Mouse (Mus musculus): ENCODE measurements at regions not wholly inside any gene's neighbourhood (a gene's known extent, or its start where the extent isn't known, plus 50 kb on each side); places are given as distances from the start of the nearest gene placed in this dataset.

GRCm38 (mm10) chr13:60123964-60124363 is 53.2 kb downstream of the Gas1 start:
- DNase-seq (ENCODE audit: extremely low spot score, low spot score), result peak; percentile 54

GRCm38 (mm10) chr13:60123174-60123587 is 54.0 kb downstream of the Gas1 start:
- no peak for DNase-seq (ENCODE audit: extremely low spot score, low spot score)

- DNase-seq (ENCODE audit: extremely low spot score, low spot score), result peak; percentile 54
Measured at GRCm38 (mm10) chr13:60122341-60123173, 54.6 kb downstream of the Gas1 start.

- DNase-seq (ENCODE audit: extremely low spot score, low spot score), result no peak
Measured at GRCm38 (mm10) chr13:60111465-60111864, 65.7 kb downstream of the Gas1 start.

- DNase-seq (ENCODE audit: extremely low spot score, low spot score), result peak; percentile 74
Measured at GRCm38 (mm10) chr13:60110079-60110846, 66.9 kb downstream of the Gas1 start.

- no peak for DNase-seq (ENCODE audit: extremely low spot score, low spot score)
Measured at GRCm38 (mm10) chr13:60105286-60105685, 71.9 kb downstream of the Gas1 start.

- no peak for DNase-seq (ENCODE audit: extremely low spot score, low spot score)
Measured at GRCm38 (mm10) chr13:60101651-60102050, 75.5 kb downstream of the Gas1 start.

GRCm38 (mm10) chr13:60100130-60101112 is 76.7 kb downstream of the Gas1 start:
- no peak for DNase-seq (ENCODE audit: extremely low spot score, low spot score)

- no peak for DNase-seq (ENCODE audit: extremely low spot score, low spot score)
Measured at GRCm38 (mm10) chr13:60099469-60100129, 77.6 kb downstream of the Gas1 start.

- DNase-seq (ENCODE audit: extremely low spot score, low spot score), result no peak
Measured at GRCm38 (mm10) chr13:60098394-60098793, 78.8 kb downstream of the Gas1 start.

GRCm38 (mm10) chr13:60097776-60098175 is 79.4 kb downstream of the Gas1 start:
- no peak for DNase-seq (ENCODE audit: extremely low spot score, low spot score)

GRCm38 (mm10) chr13:60086657-60087056 is 90.5 kb downstream of the Gas1 start:
- DNase-seq (ENCODE audit: extremely low spot score, low spot score), result no peak

- DNase-seq (ENCODE audit: extremely low spot score, low spot score), result peak; percentile 77
Measured at GRCm38 (mm10) chr13:60084975-60085374, 92.2 kb downstream of the Gas1 start.

- no peak for DNase-seq (ENCODE audit: extremely low spot score, low spot score)
Measured at GRCm38 (mm10) chr13:60084290-60084689, 92.9 kb downstream of the Gas1 start.

- no peak for DNase-seq (ENCODE audit: extremely low spot score, low spot score)
Measured at GRCm38 (mm10) chr13:60080113-60080512, 97.1 kb downstream of the Gas1 start.

- no peak for DNase-seq (ENCODE audit: extremely low spot score, low spot score)
Measured at GRCm38 (mm10) chr13:60078331-60079050, 98.7 kb downstream of the Gas1 start.

- no peak for DNase-seq (ENCODE audit: extremely low spot score, low spot score)
Measured at GRCm38 (mm10) chr13:60076147-60076800, 100.9 kb downstream of the Gas1 start.

GRCm38 (mm10) chr13:60071595-60071994 is 105.6 kb downstream of the Gas1 start:
- DNase-seq (ENCODE audit: extremely low spot score, low spot score), result no peak

- peak; percentile 65 for DNase-seq (ENCODE audit: extremely low spot score, low spot score)
Measured at GRCm38 (mm10) chr13:60069196-60069595, 108.0 kb downstream of the Gas1 start.

GRCm38 (mm10) chr13:60067325-60067724 is 109.8 kb downstream of the Gas1 start:
- no peak for DNase-seq (ENCODE audit: extremely low spot score, low spot score)
